Mouse (Mus musculus) common myeloid progenitor, adult 5-6 weeks (primary cell): ENCODE data around the gene Selenop. TPM values are rescaled to one million over a fixed set of nuclear protein-coding genes. Genes with fewer than 3 reads are reported as not detected.
"Not testable (repeated sequence)": the region's sequence is repeated elsewhere in the genome, so short reads cannot be mapped to it uniquely, and the experiment has no call there.

ENCODE experiments used
- ATAC-seq: replicated peaks from 2 replicates; pipeline ENCODE4 v1.8.0; 2016; ENCODE audit warnings: low read depth, mild to moderate bottlenecking, moderate TSS enrichment, inconsistent platforms; ENCODE audit not compliant: poor library complexity, severe bottlenecking
- total RNA-seq: library from RNA; stranded (forward); fragments of 200-1000, 187-1606 nt; gene quantifications from 2 replicates; pipeline ENCODE4 v1.2.3, GENCODE M21; 2017

Gene Selenop
- 103 and 104 TPM in 2 replicates for total RNA-seq

GRCm38 (mm10) chr15:3268247-3268646 lies at the start of gene Selenop:
Gene Selenop, plus strand, starts transcription at chr15:3268547.
- no peak for ATAC-seq

GRCm38 (mm10) chr15:3218668-3219067 lies 49.7 kb upstream of the Selenop start:
- ATAC-seq, result peak; percentile 20; the same call in 1 of the 2 replicates

- no peak for ATAC-seq
Observed at GRCm38 (mm10) chr15:3222803-3223437, 45.4 kb upstream of the Selenop start.

GRCm38 (mm10) chr15:3226573-3226972 lies 41.8 kb upstream of the Selenop start:
- ATAC-seq, result no peak

GRCm38 (mm10) chr15:3228185-3228584 lies 40.2 kb upstream of the Selenop start:
- 0 out of 2 replicates have a peak, but pooled peaks have one; percentile 27 for ATAC-seq

- ATAC-seq, result no peak
Observed at GRCm38 (mm10) chr15:3228990-3229389, 39.4 kb upstream of the Selenop start.

GRCm38 (mm10) chr15:3231004-3231403 lies 37.3 kb upstream of the Selenop start:
- ATAC-seq, result no peak

GRCm38 (mm10) chr15:3232168-3232835 lies 36.0 kb upstream of the Selenop start:
- ATAC-seq, result no peak

- ATAC-seq, result peak; percentile 98
Observed at GRCm38 (mm10) chr15:3233837-3234551, 34.4 kb upstream of the Selenop start.

- no peak for ATAC-seq
Observed at GRCm38 (mm10) chr15:3236338-3236737, 32.0 kb upstream of the Selenop start.

- no peak for ATAC-seq
Observed at GRCm38 (mm10) chr15:3237963-3238362, 30.4 kb upstream of the Selenop start.

GRCm38 (mm10) chr15:3245036-3245435 lies 23.3 kb upstream of the Selenop start:
- not testable (repeated sequence) for ATAC-seq

- ATAC-seq, result no peak
Observed at GRCm38 (mm10) chr15:3250620-3251019, 17.7 kb upstream of the Selenop start.

GRCm38 (mm10) chr15:3251031-3251717 lies 17.2 kb upstream of the Selenop start:
- no peak for ATAC-seq

GRCm38 (mm10) chr15:3251718-3252067 lies 16.7 kb upstream of the Selenop start:
- ATAC-seq, result no peak

GRCm38 (mm10) chr15:3259025-3259424 lies 9.3 kb upstream of the Selenop start:
- no peak for ATAC-seq

GRCm38 (mm10) chr15:3260309-3260708 lies 8.0 kb upstream of the Selenop start:
- ATAC-seq, result no peak

- ATAC-seq, result no peak
Observed at GRCm38 (mm10) chr15:3262883-3263282, 5.5 kb upstream of the Selenop start.

GRCm38 (mm10) chr15:3264293-3264692 lies 4.1 kb upstream of the Selenop start:
- peak; percentile 42 for ATAC-seq

- ATAC-seq, result peak; percentile 65
Observed at GRCm38 (mm10) chr15:3264828-3265227, 3.5 kb upstream of the Selenop start.

- no peak for ATAC-seq
Observed at GRCm38 (mm10) chr15:3269496-3269895, 1.1 kb downstream of the Selenop start.
